Mouse (Mus musculus) lung, postnatal 10 days (tissue): ENCODE measurements around the gene Kcnip2.
A peak's percentile ranks its signal among the peaks of the same experiment; 100 is the strongest.

Source experiments
- DNase-seq: peaks from one replicate; pipeline ENCODE4 v3.0.0; 2021

Gene Kcnip2

DNA sequence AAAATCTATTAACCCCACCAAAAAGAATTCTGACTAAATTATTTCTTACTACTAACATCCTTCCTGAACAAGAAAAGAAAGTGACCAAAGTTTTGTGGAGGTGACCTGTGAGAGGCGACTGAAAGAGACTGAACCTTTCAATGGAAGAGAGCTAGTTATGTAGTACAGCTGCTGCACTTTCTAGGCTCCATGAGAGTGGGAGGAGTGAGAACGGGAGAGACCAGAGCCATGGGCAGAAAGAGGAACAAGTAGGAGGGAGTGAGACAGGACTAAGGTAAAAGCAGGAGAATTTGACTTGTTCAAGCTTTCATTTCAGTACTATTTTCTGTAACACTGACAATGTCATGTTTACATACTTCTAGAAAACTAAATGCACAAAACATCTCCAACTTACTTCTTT is 40.4 kb downstream of the Kcnip2 start:
- no peak for DNase-seq

GRCm38 (mm10) chr19:45771501-45771900 is 44.4 kb downstream of the Kcnip2 start:
- DNase-seq: no peak

DNA sequence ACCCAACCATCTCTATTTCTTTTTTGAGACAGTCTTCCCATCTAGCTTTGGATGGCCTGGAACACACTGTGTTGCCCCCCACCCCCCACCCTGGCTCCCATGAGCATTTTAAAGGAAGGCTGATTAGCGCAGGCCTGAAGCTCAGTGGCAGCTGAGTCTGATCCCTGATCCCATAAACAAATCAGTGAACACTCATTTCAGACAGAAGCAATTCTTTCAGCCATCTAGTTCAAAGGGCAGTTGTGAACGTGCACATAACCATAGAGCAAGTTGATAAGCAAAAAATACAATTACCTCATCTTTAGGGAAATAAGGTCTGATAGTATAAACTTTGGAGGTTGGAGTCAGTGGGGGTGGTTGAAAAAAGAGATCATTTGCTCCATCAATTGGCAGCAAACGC is 55.1 kb downstream of the Kcnip2 start:
- DNase-seq: no peak

DNA sequence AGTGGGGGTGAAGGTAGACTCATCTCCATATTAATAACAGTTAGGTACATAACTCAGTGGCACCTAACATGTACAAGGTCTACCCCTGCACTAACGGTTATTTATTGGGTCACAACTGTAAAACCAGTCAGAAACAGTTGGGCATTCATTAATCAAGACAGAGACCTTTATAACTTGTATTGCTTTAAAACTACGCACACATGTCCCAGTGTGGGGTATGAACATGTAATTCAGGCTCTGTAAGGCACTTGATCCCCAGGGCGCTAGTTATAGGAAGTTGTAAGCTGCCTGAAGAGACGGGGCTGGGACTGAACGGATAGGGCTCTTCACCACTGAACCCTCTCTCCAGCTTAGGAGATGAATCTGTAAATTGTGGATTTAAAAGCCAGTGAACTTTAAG is 57.2 kb downstream of the Kcnip2 start:
- DNase-seq: no peak

DNA sequence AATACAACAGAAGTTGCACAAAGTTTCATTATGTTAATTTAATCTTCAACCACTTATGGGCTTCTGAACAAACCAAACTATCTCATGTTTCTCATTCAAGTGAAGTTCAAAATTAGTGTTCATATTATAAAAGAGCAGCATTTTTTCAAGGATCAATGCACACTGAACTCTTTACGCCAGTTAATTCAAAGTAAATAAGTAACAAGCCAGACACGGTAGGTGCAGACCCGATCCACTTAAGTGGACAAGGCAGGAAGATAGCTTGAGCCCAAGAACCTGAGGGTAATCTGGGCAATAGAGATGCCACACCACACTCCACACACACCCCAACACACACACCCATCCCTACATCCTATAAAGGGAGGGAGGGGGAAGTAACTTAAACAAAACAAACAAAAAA is 62.3 kb downstream of the Kcnip2 start:
- DNase-seq: no peak

DNA sequence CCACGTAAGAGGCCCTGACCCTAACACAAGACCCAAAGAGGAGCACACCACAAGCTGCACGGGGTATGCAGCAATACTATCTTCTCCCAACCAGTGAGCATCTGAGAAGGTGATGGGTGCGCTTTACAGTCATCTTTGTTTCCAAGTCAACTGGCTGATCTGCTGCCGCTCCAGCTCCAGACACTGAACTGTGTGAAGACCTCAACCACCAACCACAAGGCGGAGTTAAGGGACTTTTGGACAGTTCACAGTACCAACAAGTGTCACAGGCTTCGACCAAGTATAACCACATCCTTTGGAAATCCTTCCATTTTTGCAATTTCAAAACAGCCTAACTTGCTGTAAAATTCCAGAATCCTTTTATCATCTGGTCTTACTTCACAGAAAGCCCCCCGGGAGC is 64.0 kb downstream of the Kcnip2 start:
- no peak for DNase-seq

GRCm38 (mm10) chr19:45749243-45750043 is 66.4 kb downstream of the Kcnip2 start, which contains the start of gene Npm3:
Gene Npm3 (minus strand): TSS chr19:45749591.
- peak; percentile 91 for DNase-seq

DNA sequence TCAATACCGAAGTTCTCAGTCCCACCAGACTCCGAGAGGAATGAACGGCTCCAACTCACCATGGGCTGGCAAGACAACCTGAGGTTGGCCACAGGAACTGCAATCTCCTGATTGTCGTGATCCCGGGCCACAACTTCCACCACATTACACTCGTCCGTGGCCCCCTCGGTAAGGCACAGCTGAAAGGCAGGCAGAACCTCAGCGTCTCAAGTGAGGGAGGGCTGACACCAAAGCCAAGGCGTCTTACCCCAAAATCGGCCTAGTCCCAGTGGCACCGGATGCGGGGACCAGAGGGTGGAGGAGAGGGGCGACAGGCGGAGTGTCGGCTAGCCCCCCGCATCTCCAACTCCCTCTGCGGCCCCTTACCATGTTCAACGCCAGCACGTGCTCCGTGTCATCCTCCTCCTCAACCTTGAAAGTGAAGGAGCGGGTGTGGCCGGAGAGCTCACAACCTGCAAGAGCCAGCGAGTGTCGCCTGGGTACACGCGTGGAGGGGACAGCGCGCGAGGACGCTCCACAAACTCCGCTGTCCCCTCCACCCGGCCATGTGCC is 67.1 kb downstream of the Kcnip2 start:
- peak; percentile 18 for DNase-seq

DNA sequence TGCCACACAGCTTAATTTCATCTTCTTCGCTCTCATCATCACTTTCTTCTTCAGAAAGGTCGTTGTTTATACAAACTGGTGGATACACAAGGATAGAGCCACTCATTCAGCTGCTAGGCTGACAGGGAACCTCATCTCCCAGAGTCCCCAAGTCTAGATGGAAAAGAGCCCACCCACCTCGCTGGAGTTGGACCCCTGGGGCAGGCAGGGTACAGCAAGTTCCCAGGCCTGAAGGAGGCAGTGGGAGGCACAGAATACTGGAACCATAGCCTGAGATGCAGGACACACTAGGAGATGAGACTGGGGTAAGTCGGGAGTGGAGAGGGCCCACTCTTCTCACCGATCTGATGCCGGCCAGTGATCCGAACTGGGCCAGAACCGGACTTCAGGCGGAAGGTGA is 67.7 kb downstream of the Kcnip2 start:
- DNase-seq: no peak

- DNase-seq: peak; percentile 93
These were observed 68.6 kb downstream of the Kcnip2 start for GRCm38 (mm10) chr19:45747028-45747867.

GRCm38 (mm10) chr19:45746153-45747020 is 69.5 kb downstream of the Kcnip2 start:
- peak; percentile 79 for DNase-seq

DNA sequence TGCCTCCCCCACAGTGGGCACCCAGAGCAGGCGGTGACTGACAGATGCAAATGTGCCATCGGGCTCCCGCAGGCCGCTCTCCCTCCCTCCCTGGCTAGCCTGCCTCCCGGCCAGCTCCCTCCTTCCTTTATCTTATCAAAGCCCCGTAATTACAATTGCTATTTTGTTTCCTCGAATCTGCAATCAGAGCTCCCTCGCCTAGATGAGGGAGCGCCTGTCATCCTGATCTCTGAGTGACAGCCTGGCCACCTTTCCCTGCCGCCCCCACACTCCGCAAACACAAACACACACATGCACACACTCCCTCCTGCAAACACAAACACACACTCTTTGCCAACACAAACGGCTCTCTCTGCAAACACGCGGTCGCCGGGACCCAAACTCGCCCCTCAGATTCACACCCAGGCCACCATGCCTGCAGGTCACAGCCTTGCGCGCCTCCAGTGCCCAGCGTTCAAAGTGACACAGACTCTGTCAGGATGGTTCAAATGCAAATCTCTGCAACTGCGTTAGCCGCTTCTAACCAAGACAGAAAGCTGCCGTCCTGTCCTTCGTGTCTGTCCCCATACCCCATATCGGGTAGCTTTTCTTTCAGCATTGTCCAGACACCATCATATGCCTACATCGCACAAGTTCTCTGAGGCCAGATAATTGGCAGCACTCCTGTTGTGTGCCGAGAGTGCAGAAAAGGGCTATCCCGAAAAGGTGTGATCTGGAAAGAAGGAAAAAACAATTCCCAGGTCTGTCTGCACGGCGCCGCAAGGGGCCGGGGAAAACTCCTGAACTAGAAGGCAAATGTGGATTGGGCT is 70.3 kb downstream of the Kcnip2 start:
- DNase-seq: no peak

DNA sequence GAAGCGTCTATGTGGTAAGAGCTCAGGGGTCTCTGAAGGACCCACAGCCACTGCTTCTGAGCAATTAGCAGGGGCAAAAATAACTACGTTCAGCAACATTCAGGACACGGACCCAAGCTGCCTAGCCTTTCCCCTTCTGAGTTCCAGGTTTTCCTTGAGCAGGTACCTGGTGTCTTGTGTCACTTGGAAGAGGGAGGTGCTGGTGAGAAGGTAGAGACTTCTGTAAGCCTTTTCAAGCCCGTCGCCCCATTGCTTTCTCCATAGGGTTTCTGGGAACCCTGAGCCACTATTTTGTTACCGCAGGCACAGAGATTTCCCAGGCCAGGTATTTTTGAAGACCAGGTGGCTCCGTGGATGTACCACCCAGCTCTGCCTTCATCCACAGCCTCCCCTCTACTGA is 72.2 kb downstream of the Kcnip2 start:
- DNase-seq: no peak

DNA sequence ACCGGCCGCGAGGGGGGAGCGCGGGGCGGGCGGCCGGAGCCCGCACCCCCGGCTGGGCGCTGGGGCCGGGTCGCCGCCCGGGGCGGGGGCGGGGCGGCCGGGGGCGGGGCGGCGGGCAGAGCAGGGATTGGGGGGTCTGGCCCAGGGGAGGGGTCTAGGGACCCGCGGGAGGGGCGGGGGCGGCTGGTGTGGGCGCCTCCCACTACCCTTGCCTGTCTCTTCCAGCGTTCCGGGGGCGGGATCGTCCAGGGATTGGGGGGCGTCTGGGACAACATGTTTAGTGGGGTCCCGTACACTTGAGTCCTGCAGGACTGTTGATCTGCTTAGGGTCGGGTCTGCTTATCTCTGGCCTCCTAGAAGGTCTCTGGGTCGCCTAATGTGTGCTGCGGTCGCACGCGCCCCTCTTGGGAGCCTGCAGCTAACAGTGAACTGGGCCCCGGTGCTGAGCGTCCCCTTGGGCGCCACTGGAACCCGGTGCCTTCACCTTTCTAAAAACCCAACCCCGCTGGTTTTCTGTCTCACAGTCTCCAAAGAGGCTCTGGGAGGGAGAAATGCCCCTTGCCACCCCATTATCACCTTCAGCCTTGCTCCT is 72.8 kb downstream of the Kcnip2 start:
- DNase-seq: no peak

- DNase-seq: no peak
These were observed 73.5 kb downstream of the Kcnip2 start, which contains the start of gene Fgf8 for GRCm38 (mm10) chr19:45742218-45742983. Gene Fgf8 (minus strand): TSS chr19:45742915.
